Mouse (Mus musculus): ENCODE measurements around the gene Nrxn3. TPM values are rescaled to one million over a fixed set of nuclear protein-coding genes. Genes with fewer than 3 reads are reported as not detected.

Nrxn3 gene
- polyA plus RNA-seq, 1 experiment from 2014 or later, result 6.9 TPM

DNA sequence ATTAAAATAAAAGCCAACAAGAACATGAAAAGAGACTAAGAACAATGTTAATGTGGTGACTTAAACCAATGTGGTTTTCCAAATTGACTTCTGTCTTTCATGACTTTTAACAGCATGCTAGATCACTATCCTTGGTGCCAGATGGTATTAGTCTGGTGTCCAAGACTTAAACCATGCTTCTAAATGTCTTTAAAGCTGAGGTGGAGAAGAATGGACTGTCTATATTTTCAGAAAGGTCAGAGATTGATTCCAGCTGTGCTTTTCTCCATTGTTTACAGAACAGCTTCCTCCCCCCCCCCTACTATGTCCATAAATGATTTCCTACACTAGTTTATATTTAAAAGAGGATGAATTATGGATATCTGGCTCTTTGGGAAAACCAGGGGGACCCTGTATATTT, 1473.5 kb downstream of the Nrxn3 start:
- DNase-seq (ENCODE audit: extremely low spot score, low spot score), result no peak
- H3K9me3 ChIP-seq, result no peaks in the 10 kb centered on the region
- H3K4me3 ChIP-seq, result no peak overlapping the region
- H3K27ac ChIP-seq, result no peak overlapping the region
- H3K4me1 ChIP-seq, result no peaks in the 10 kb centered on the region
- H3K36me3 ChIP-seq (replicated peaks), result no peaks in the 10 kb centered on the region
- H3K27me3 ChIP-seq (ENCODE audit: poor library complexity, severe bottlenecking), result no peaks in the 10 kb centered on the region

- Histone ChIP-seq H3K36me3 (replicated peaks) (no peaks in the 10 kb centered on the region), H3K4me3 (no peak overlapping the region), H3K27me3 (ENCODE audit: poor library complexity, severe bottlenecking) (no peaks in the 10 kb centered on the region), H3K27ac (no peak overlapping the region), H3K4me1 (no peaks in the 10 kb centered on the region), H3K9me3 (no peaks in the 10 kb centered on the region)
- DNase-seq (ENCODE audit: extremely low spot score, low spot score), result no peak
- 87% methylated on average over 3 of the region's 3 CpGs for WGBS
These were observed 1475.3 kb downstream of the Nrxn3 start for GRCm38 (mm10) chr12:90197994-90198393.

DNA sequence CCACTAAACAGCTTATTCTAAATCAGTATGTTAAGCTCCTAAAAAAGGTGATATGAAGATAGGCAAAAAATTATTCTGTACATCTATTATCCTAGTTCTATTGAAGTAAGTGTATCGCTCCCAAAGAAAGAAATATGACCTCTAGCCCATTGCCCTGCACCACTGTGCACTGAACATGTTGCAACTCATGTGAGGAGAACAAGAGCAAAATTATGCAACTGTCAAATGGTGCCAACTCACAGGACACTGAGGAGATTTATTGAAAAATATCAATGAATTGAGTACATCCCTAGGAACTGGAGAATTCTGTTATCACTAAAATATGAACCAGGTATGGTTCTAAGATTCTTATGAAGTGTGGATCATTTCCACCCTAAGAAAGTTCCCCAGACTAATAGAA, 1479.8 kb downstream of the Nrxn3 start:
- DNase-seq (ENCODE audit: extremely low spot score, low spot score), result no peak
- H3K27ac ChIP-seq, result no peak overlapping the region
- no peaks in the 10 kb centered on the region for H3K4me1 ChIP-seq
- no peaks in the 10 kb centered on the region for H3K9me3 ChIP-seq
- H3K36me3 ChIP-seq (replicated peaks), result no peaks in the 10 kb centered on the region
- H3K27me3 ChIP-seq (ENCODE audit: poor library complexity, severe bottlenecking), result no peaks in the 10 kb centered on the region
- no peak overlapping the region for H3K4me3 ChIP-seq
- WGBS, result 86% methylated on average over 1 of the region's 1 CpGs

DNA sequence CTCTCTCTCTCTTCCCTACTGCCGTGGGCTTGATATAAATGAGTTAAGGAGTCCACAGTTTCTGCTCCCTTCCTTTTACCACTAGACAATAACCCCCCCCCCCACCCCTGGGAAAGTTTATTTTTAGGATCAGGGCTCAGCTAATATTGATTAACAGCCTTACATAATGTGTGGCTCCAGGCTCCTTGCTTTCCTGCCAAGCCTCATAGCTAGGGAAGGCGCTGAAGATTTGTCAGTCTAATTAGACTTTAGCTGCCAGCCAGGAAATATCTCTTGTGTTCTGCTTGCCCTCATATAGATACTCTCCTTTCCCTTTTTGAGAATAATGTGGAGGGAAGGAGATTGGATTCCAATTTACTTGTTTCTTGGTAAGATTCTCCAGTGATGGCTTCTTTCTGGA, 1488.7 kb downstream of the Nrxn3 start:
- Histone ChIP-seq H3K9me3 (no peaks in the 10 kb centered on the region), H3K27ac (no peak overlapping the region), H3K4me3 (no peak overlapping the region), H3K4me1 (no peaks in the 10 kb centered on the region), H3K36me3 (replicated peaks) (no peaks in the 10 kb centered on the region), H3K27me3 (ENCODE audit: poor library complexity, severe bottlenecking) (no peaks in the 10 kb centered on the region)
- no peak for DNase-seq (ENCODE audit: extremely low spot score, low spot score)
- WGBS, result 79% methylated on average over 1 of the region's 2 CpGs

GRCm38 (mm10) chr12:90217060-90217459, 1494.4 kb downstream of the Nrxn3 start:
- WGBS, result 87% methylated on average over 6 of the region's 6 CpGs

DNA sequence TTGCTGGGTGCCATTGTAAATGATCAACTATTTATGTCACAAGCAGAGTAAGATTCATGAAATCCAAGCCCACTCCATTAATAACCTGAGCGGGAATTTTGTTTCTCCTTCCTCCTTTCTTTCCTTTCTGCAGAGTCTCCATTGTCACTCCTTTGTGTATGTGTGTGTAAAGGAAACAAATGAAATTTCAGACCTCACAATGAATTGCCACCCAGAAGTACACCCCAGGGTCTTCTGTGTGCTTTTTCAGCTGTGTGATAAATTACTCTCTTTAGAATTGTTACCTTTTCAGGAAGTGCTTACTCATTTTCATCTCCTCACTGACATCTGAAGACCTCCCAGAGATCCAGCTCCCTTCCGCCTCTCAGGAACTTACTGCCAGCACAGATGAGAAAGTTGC, 1506.4 kb downstream of the Nrxn3 start:
- WGBS, result 68% methylated on average over 2 of the region's 2 CpGs
- no peak overlapping the region for H3K27ac ChIP-seq
- H3K4me1 ChIP-seq, result no peaks in the 10 kb centered on the region
- H3K27me3 ChIP-seq (ENCODE audit: poor library complexity, severe bottlenecking), result no peaks in the 10 kb centered on the region
- H3K36me3 ChIP-seq (replicated peaks), result no peaks in the 10 kb centered on the region
- no peaks in the 10 kb centered on the region for H3K9me3 ChIP-seq
- H3K4me3 ChIP-seq, result no peak overlapping the region
- no peak for DNase-seq (ENCODE audit: extremely low spot score, low spot score)

More at GRCm38 (mm10) chr12:90217060-90217459, 1494.4 kb downstream of the Nrxn3 start:
- Histone ChIP-seq H3K4me1 (no peaks in the 10 kb centered on the region), H3K27me3 (ENCODE audit: poor library complexity, severe bottlenecking) (no peaks in the 10 kb centered on the region), H3K27ac (no peak overlapping the region), H3K4me3 (no peak overlapping the region), H3K9me3 (no peaks in the 10 kb centered on the region), H3K36me3 (replicated peaks) (no peaks in the 10 kb centered on the region)
- DNase-seq (ENCODE audit: extremely low spot score, low spot score), result no peak

- 90% methylated on average over 5 of the region's 5 CpGs for WGBS
- Histone ChIP-seq H3K36me3 (replicated peaks) (no peaks in the 10 kb centered on the region), H3K27ac (no peak overlapping the region), H3K9me3 (no peaks in the 10 kb centered on the region), H3K27me3 (ENCODE audit: poor library complexity, severe bottlenecking) (no peaks in the 10 kb centered on the region), H3K4me3 (no peak overlapping the region), H3K4me1 (no peaks in the 10 kb centered on the region)
- DNase-seq (ENCODE audit: extremely low spot score, low spot score), result no peak
These were observed 1513.4 kb downstream of the Nrxn3 start for GRCm38 (mm10) chr12:90236093-90236492.

GRCm38 (mm10) chr12:90260301-90260700, 1537.6 kb downstream of the Nrxn3 start:
- Histone ChIP-seq H3K27me3 (ENCODE audit: poor library complexity, severe bottlenecking) (no peaks in the 10 kb centered on the region), H3K27ac (no peak overlapping the region), H3K4me3 (no peak overlapping the region), H3K4me1 (no peaks in the 10 kb centered on the region), H3K9me3 (no peaks in the 10 kb centered on the region), H3K36me3 (replicated peaks) (no peaks in the 10 kb centered on the region)
- WGBS, result 68% methylated on average over 4 of the region's 4 CpGs
- DNase-seq (ENCODE audit: extremely low spot score, low spot score), result no peak

DNA sequence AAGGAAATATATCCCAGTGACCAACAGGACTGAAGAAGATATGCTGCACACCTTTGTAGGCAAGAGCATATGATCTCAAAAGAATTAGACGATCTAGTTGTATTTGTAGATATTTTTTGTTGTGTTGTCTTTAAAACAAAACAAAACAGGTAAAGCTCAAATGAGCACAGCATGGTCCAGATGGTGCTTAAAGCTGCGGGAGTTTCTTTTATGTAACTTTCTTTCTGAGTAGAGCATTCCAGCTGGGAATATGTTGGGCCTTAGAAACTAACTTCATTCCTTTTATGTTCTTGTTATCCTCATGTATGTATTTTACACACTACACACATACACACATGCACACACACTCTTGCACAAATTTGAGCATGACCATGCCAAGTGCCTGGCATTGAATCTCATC, 1545.4 kb downstream of the Nrxn3 start:
- DNase-seq (ENCODE audit: extremely low spot score, low spot score), result no peak
- no peaks in the 10 kb centered on the region for H3K36me3 ChIP-seq (replicated peaks)
- no peak overlapping the region for H3K27ac ChIP-seq
- H3K4me3 ChIP-seq, result no peak overlapping the region
- peaks cover 3% of the 10 kb centered on the region; the same call in 1 of the 2 replicates for H3K4me1 ChIP-seq
- no peaks in the 10 kb centered on the region for H3K27me3 ChIP-seq (ENCODE audit: poor library complexity, severe bottlenecking)
- WGBS, result 80% methylated on average over 2 of the region's 2 CpGs
- no peaks in the 10 kb centered on the region for H3K9me3 ChIP-seq

- no peak overlapping the region for H3K27ac ChIP-seq
- H3K4me3 ChIP-seq, result no peak overlapping the region
- H3K27me3 ChIP-seq (ENCODE audit: poor library complexity, severe bottlenecking), result no peaks in the 10 kb centered on the region
- no peaks in the 10 kb centered on the region for H3K9me3 ChIP-seq
- H3K4me1 ChIP-seq, result peaks cover 3% of the 10 kb centered on the region; the same call in 1 of the 2 replicates
- DNase-seq (ENCODE audit: extremely low spot score, low spot score), result no peak
- H3K36me3 ChIP-seq (replicated peaks), result no peaks in the 10 kb centered on the region
These were observed 1548.2 kb downstream of the Nrxn3 start for GRCm38 (mm10) chr12:90270763-90271379.

DNA sequence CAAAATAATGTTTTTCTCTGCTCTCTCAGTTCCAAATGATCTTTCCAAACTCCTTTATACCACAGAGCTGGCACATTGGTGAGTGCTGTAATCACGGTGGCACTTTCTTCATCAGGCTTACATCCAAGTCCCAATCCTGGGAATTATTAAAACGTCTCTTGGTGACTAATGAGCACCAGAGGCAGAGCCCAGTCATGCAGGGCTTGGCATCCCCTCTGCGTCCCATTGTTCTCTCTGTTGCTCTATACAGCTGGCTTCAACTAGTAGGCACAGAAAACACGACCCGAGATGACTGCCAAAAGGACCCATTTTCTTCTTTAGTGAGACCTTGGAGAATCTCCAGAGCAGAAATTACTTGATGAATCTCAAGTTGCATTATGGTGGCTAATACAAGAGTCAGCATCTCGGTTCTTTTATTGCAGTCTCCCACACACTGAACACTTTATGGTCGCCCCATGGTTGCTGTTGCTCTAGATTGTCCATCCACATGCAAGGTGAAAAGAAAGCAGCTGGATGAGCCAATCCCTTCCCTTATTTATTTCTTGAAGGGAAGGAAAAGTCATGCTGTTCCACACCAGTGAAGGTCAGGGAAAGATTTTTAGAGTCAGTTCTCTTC, 1552.1 kb downstream of the Nrxn3 start:
- Histone ChIP-seq H3K36me3 (replicated peaks) (no peaks in the 10 kb centered on the region), H3K4me3 (no peak overlapping the region), H3K27me3 (ENCODE audit: poor library complexity, severe bottlenecking) (no peaks in the 10 kb centered on the region), H3K27ac (no peak overlapping the region), H3K9me3 (no peaks in the 10 kb centered on the region), H3K4me1 (no peaks in the 10 kb centered on the region)
- 75% methylated on average over 7 of the region's 7 CpGs for WGBS
- DNase-seq (ENCODE audit: extremely low spot score, low spot score), result no peak

DNA sequence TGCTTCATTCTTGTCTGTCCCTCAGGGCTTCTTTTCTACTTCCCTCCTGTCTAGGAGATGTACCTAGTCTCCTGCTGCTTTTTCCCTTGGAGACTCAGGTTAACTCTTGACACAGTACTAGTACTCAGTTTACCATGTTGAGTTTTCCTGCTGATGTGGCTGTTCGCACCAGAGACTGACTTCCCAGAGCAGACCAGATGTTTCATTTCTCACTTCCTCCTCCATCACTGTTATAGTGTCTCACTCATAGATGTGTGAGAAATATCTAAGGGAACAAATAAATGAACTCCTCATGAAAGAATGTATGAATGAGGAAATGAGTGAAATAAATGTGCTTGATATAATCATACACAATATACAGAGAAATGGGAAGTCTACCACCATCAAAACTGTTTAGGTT, 1558.6 kb downstream of the Nrxn3 start:
- 96% methylated on average over 1 of the region's 1 CpGs for WGBS
- Histone ChIP-seq H3K27ac (no peak overlapping the region), H3K9me3 (no peaks in the 10 kb centered on the region), H3K4me1 (peaks cover 12% of the 10 kb centered on the region), H3K27me3 (ENCODE audit: poor library complexity, severe bottlenecking) (no peaks in the 10 kb centered on the region), H3K4me3 (no peak overlapping the region), H3K36me3 (replicated peaks) (no peaks in the 10 kb centered on the region)
- DNase-seq (ENCODE audit: extremely low spot score, low spot score), result no peak

DNA sequence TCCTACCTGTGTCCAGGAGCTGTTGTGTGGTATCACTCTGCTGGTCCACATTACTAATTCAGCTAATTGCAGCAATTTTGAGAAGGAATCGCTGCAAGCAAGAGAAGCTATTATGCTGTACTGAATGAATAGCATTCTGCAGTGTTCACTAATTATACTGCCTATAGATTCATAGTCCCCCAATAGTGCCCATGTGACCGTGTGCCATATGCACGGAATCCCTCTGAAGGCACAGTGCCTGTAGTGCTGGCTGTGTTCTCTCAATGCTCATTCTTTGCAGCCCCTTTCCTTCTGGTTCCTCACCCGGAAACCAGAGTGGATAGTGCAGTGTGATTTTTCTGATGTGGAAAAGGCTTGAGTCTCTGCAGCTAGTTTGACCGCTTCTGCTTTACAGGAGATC, 1560.3 kb downstream of the Nrxn3 start:
- Histone ChIP-seq H3K36me3 (replicated peaks) (no peaks in the 10 kb centered on the region), H3K4me3 (no peak overlapping the region), H3K4me1 (peaks cover 12% of the 10 kb centered on the region), H3K9me3 (no peaks in the 10 kb centered on the region), H3K27ac (no peak overlapping the region), H3K27me3 (ENCODE audit: poor library complexity, severe bottlenecking) (no peaks in the 10 kb centered on the region)
- no peak for DNase-seq (ENCODE audit: extremely low spot score, low spot score)
- WGBS, result 71% methylated on average over 5 of the region's 5 CpGs

GRCm38 (mm10) chr12:90302671-90303070, 1580.0 kb downstream of the Nrxn3 start:
- H3K9me3 ChIP-seq, result no peaks in the 10 kb centered on the region
- no peak overlapping the region for H3K27ac ChIP-seq
- no peaks in the 10 kb centered on the region for H3K36me3 ChIP-seq (replicated peaks)
- no peaks in the 10 kb centered on the region for H3K27me3 ChIP-seq (ENCODE audit: poor library complexity, severe bottlenecking)
- no peak overlapping the region for H3K4me3 ChIP-seq
- no peaks in the 10 kb centered on the region for H3K4me1 ChIP-seq
- 87% methylated on average over 1 of the region's 1 CpGs for WGBS
- no peak for DNase-seq (ENCODE audit: extremely low spot score, low spot score)

Measured in forebrain, embryonic 10.5 days (tissue).